Mouse (Mus musculus): Measurements from ENCODE around the gene Ccdc28b. TPM values are rescaled to one million over a fixed set of nuclear protein-coding genes. Genes with fewer than 3 reads are reported as not detected.

Ccdc28b gene
- polyA plus RNA-seq, 1 experiment from 2014 or later, result 49.6 TPM

DNA sequence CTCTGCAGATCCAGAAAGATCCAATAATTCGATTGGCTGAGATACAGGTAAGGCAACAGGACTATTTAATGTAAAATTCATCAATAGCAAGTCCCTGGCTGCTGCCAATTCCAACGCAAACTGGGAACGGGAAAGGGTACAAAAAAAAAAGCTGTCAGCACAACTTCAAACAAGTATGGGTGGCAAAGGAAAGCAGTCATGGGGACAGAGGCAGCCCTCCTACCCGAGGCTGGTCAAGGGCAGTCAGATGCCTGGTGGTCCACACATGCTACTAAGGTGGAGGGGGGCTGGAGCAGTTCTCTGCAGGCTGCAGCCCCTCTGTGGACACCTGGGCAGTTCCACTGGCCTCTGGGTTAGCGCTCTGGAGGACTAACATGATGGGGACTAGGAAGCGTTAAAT, 2.3 kb upstream of the Ccdc28b start:
- ATAC-seq (ENCODE audit: insufficient read depth, low FRiP score), result no peak
- H3K36me3 ChIP-seq (ENCODE audit: control insufficient read depth, insufficient read depth, low read length), result peaks cover 18% of the 10 kb centered on the region
- H3K9me3 ChIP-seq (replicated peaks; ENCODE audit: control insufficient read depth, low read length), result no peaks in the 10 kb centered on the region
- no peaks in the 10 kb centered on the region for H3K27me3 ChIP-seq (ENCODE audit: control insufficient read depth, insufficient read depth, low read length)
- 67% methylated on average over 6 of the region's 6 CpGs for WGBS
- H3K4me1 ChIP-seq (ENCODE audit: control insufficient read depth, insufficient read depth, low read length), result peaks cover 18% of the 10 kb centered on the region
- no peak overlapping the region for H3K9ac ChIP-seq (ENCODE audit: low read length)
- no peak overlapping the region for H3K4me2 ChIP-seq (ENCODE audit: low read depth, low read length)
- H3K27ac ChIP-seq (ENCODE audit: low read length), result no peak overlapping the region
- no peak overlapping the region for H3K4me3 ChIP-seq (replicated peaks; ENCODE audit: low read length)

- Histone ChIP-seq H3K9me3 (replicated peaks; ENCODE audit: control insufficient read depth, low read length) (no peaks in the 10 kb centered on the region), H3K36me3 (ENCODE audit: control insufficient read depth, insufficient read depth, low read length) (peaks cover 14% of the 10 kb centered on the region), H3K9ac (ENCODE audit: low read length) (no peak overlapping the region), H3K27ac (ENCODE audit: low read length) (peak overlapping the region; percentile 92; the same call in 1 of the 2 replicates), H3K27me3 (ENCODE audit: control insufficient read depth, insufficient read depth, low read length) (no peaks in the 10 kb centered on the region), H3K4me2 (ENCODE audit: low read depth, low read length) (peak overlapping the region; percentile 80), H3K4me1 (ENCODE audit: control insufficient read depth, insufficient read depth, low read length) (peaks cover 18% of the 10 kb centered on the region), H3K4me3 (replicated peaks; ENCODE audit: low read length) (no peak overlapping the region)
- no peak for ATAC-seq (ENCODE audit: insufficient read depth, low FRiP score)
- WGBS, result 42% methylated on average over 4 of the region's 4 CpGs
Observed at GRCm38 (mm10) chr4:129625496-129625895, 1.7 kb upstream of the Ccdc28b start.

DNA sequence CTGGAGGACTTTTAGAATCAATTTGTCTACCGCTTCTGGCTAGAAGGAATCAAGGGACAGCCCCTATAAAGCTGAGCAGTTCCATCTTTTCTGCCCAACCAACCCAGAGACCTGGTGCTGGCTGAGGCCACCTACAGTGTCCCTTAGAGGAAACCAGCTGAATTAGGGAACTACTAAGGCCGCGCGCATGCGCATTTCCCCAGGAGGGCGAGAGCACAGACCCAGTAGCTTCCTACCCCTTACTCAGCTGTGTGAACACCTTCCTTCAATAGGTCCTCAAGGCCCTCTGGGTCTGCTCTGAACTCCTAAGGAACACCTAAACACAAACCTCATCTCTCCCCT, 1.3 kb upstream of the Ccdc28b start:
- Histone ChIP-seq H3K4me3 (replicated peaks; ENCODE audit: low read length) (peak overlapping the region; percentile 75), H3K36me3 (ENCODE audit: control insufficient read depth, insufficient read depth, low read length) (peaks cover 11% of the 10 kb centered on the region), H3K27me3 (ENCODE audit: control insufficient read depth, insufficient read depth, low read length) (no peaks in the 10 kb centered on the region), H3K27ac (ENCODE audit: low read length) (peak overlapping the region; percentile 92), H3K4me2 (ENCODE audit: low read depth, low read length) (peak overlapping the region; percentile 80), H3K4me1 (ENCODE audit: control insufficient read depth, insufficient read depth, low read length) (peaks cover 18% of the 10 kb centered on the region), H3K9ac (ENCODE audit: low read length) (peak overlapping the region; percentile 49), H3K9me3 (replicated peaks; ENCODE audit: control insufficient read depth, low read length) (no peaks in the 10 kb centered on the region)
- no peak for ATAC-seq (ENCODE audit: insufficient read depth, low FRiP score)
- WGBS, result 7% methylated on average over 6 of the region's 6 CpGs

GRCm38 (mm10) chr4:129624281-129625028, 708 bp upstream of the Ccdc28b start:
- Histone ChIP-seq H3K36me3 (ENCODE audit: control insufficient read depth, insufficient read depth, low read length) (peaks cover 9% of the 10 kb centered on the region), H3K4me2 (ENCODE audit: low read depth, low read length) (peak overlapping the region; percentile 80), H3K27me3 (ENCODE audit: control insufficient read depth, insufficient read depth, low read length) (no peaks in the 10 kb centered on the region), H3K4me3 (replicated peaks; ENCODE audit: low read length) (peak overlapping the region; percentile 75), H3K27ac (ENCODE audit: low read length) (peak overlapping the region; percentile 92), H3K9me3 (replicated peaks; ENCODE audit: control insufficient read depth, low read length) (no peaks in the 10 kb centered on the region), H3K4me1 (ENCODE audit: control insufficient read depth, insufficient read depth, low read length) (peaks cover 18% of the 10 kb centered on the region), H3K9ac (ENCODE audit: low read length) (peak overlapping the region; percentile 86)
- 1% methylated on average over 18 of the region's 18 CpGs for WGBS
- ATAC-seq (ENCODE audit: insufficient read depth, low FRiP score), result peak; percentile 92

DNA sequence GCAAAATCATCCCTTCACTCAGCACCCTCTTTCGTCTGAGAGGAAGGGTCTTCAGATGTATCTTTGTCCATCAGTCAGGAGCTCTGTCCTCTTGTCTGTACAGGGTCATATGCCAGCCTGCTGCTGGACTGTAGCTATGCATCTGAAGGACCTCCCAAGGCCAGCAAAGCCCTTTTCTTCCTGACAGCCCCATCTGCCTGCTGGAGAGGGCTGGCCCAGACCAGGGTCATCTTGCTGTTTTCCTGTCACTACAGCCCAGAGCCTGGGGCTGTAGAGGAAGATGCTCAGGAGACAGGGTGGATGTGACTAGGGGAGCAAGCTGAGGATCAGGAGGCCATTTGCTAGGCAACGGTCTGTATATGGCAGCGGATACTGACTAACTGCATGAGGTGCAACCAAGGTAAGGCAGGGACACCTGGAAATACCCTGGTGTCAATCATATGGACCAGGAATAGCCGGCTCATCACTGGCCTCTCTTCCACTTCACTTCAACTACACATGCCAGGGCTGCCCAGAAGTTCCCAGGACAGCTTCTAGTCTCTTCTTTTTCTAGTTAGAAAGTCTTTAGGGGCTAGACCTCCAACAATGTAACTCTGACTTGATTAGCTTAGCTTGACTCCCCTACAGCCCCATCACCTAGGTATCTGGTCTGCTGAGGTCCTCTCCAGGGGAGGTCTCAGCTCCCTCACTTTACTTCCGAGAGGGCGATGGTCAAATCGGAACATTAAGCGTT, 778 bp downstream of the Ccdc28b start:
- WGBS, result 14% methylated on average over 8 of the region's 8 CpGs
- Histone ChIP-seq H3K36me3 (ENCODE audit: control insufficient read depth, insufficient read depth, low read length) (peaks cover 3% of the 10 kb centered on the region; the same call in 1 of the 2 replicates), H3K4me2 (ENCODE audit: low read depth, low read length) (peak overlapping the region; percentile 80), H3K9ac (ENCODE audit: low read length) (peak overlapping the region; percentile 86), H3K9me3 (replicated peaks; ENCODE audit: control insufficient read depth, low read length) (no peaks in the 10 kb centered on the region), H3K4me1 (ENCODE audit: control insufficient read depth, insufficient read depth, low read length) (peaks cover 28% of the 10 kb centered on the region), H3K27ac (ENCODE audit: low read length) (peak overlapping the region; percentile 92), H3K27me3 (ENCODE audit: control insufficient read depth, insufficient read depth, low read length) (no peaks in the 10 kb centered on the region), H3K4me3 (replicated peaks; ENCODE audit: low read length) (peak overlapping the region; percentile 75)
- ATAC-seq (ENCODE audit: insufficient read depth, low FRiP score), result no peak

- no peak for ATAC-seq (ENCODE audit: insufficient read depth, low FRiP score)
- no peaks in the 10 kb centered on the region for H3K9me3 ChIP-seq (replicated peaks; ENCODE audit: control insufficient read depth, low read length)
- no peak overlapping the region; the same call in 1 of the 2 replicates for H3K9ac ChIP-seq (ENCODE audit: low read length)
- peak overlapping the region; percentile 26; the same call in 1 of the 2 replicates for H3K27ac ChIP-seq (ENCODE audit: low read length)
- H3K4me2 ChIP-seq (ENCODE audit: low read depth, low read length), result peak overlapping the region; percentile 80
- 75% methylated on average over 11 of the region's 11 CpGs for WGBS
- H3K4me1 ChIP-seq (ENCODE audit: control insufficient read depth, insufficient read depth, low read length), result peaks cover 28% of the 10 kb centered on the region
- no peaks in the 10 kb centered on the region for H3K27me3 ChIP-seq (ENCODE audit: control insufficient read depth, insufficient read depth, low read length)
- no peaks in the 10 kb centered on the region for H3K36me3 ChIP-seq (ENCODE audit: control insufficient read depth, insufficient read depth, low read length)
- no peak overlapping the region for H3K4me3 ChIP-seq (replicated peaks; ENCODE audit: low read length)
Observed at GRCm38 (mm10) chr4:129622120-129622802, 1.5 kb downstream of the Ccdc28b start.

GRCm38 (mm10) chr4:129621283-129621841, 2.4 kb downstream of the Ccdc28b start:
- no peak for ATAC-seq (ENCODE audit: insufficient read depth, low FRiP score)
- WGBS, result 75% methylated on average over 8 of the region's 8 CpGs
- Histone ChIP-seq H3K9ac (ENCODE audit: low read length) (no peak overlapping the region; the same call in 1 of the 2 replicates), H3K4me2 (ENCODE audit: low read depth, low read length) (no peak overlapping the region; the same call in 1 of the 2 replicates), H3K4me3 (replicated peaks; ENCODE audit: low read length) (no peak overlapping the region), H3K4me1 (ENCODE audit: control insufficient read depth, insufficient read depth, low read length) (peaks cover 28% of the 10 kb centered on the region), H3K27ac (ENCODE audit: low read length) (peak overlapping the region; percentile 43; the same call in 1 of the 2 replicates), H3K36me3 (ENCODE audit: control insufficient read depth, insufficient read depth, low read length) (0 out of 2 replicates have a peak, but pooled peaks cover 4% of the 10 kb centered on the region), H3K9me3 (replicated peaks; ENCODE audit: control insufficient read depth, low read length) (no peaks in the 10 kb centered on the region), H3K27me3 (ENCODE audit: control insufficient read depth, insufficient read depth, low read length) (no peaks in the 10 kb centered on the region)

GRCm38 (mm10) chr4:129620419-129621282, 3.1 kb downstream of the Ccdc28b start:
- H3K9me3 ChIP-seq (replicated peaks; ENCODE audit: control insufficient read depth, low read length), result no peaks in the 10 kb centered on the region
- no peaks in the 10 kb centered on the region for H3K27me3 ChIP-seq (ENCODE audit: control insufficient read depth, insufficient read depth, low read length)
- WGBS, result 72% methylated on average over 11 of the region's 11 CpGs
- H3K4me1 ChIP-seq (ENCODE audit: control insufficient read depth, insufficient read depth, low read length), result peaks cover 28% of the 10 kb centered on the region
- 0 out of 2 replicates have a peak, but pooled peaks cover 4% of the 10 kb centered on the region for H3K36me3 ChIP-seq (ENCODE audit: control insufficient read depth, insufficient read depth, low read length)
- H3K4me2 ChIP-seq (ENCODE audit: low read depth, low read length), result no peak overlapping the region; the same call in 1 of the 2 replicates
- H3K4me3 ChIP-seq (replicated peaks; ENCODE audit: low read length), result no peak overlapping the region
- H3K9ac ChIP-seq (ENCODE audit: low read length), result 0 out of 2 replicates have a peak overlapping the region, but pooled peaks have one; percentile 13
- H3K27ac ChIP-seq (ENCODE audit: low read length), result peak overlapping the region; percentile 43; the same call in 1 of the 2 replicates
- ATAC-seq (ENCODE audit: insufficient read depth, low FRiP score), result no peak
